Mouse (Mus musculus) hindbrain, embryonic 14.5 days (tissue): ENCODE results near the gene Tmem140. TPM values are rescaled to one million over a fixed set of nuclear protein-coding genes. Genes with fewer than 3 reads are reported as not detected.

ENCODE experiments used
- ATAC-seq: fragments of 200-750 bp; cut with Nextera tagmentation; 2 replicates; pipeline ENCODE4 v1.8.0; 2017; ENCODE audit warnings: moderate number of reproducible peaks, mild to moderate bottlenecking, moderate TSS enrichment, moderate library complexity; ENCODE audit not compliant: low FRiP score
- DNase-seq: peaks from one replicate; pipeline ENCODE4 v3.0.0-alpha.2; 2015; ENCODE audit warnings: low spot score
- H3K27ac ChIP-seq: fragments of 300-500 bp; sonication (generic); 2 replicates; pipeline ENCODE4 v1.5.1; 2014; ENCODE audit warnings: mild to moderate bottlenecking, moderate library complexity
- H3K27me3 ChIP-seq: fragments of 300-500 bp; sonication (generic); 2 replicates; pipeline ENCODE4 v1.6.1; 2014; ENCODE audit warnings: mild to moderate bottlenecking, low read length, mixed read lengths; ENCODE audit not compliant: control insufficient read depth, insufficient read depth
- H3K36me3 ChIP-seq: fragments of 300-500 bp; sonication (generic); replicated peaks from 2 replicates; pipeline ENCODE4 v1.6.1; 2014; ENCODE audit not compliant: control insufficient read depth, insufficient read depth
- H3K4me1 ChIP-seq: fragments of 300-500 bp; sonication (generic); replicated peaks from 2 replicates; pipeline ENCODE4 v1.6.1; 2014; ENCODE audit warnings: antibody characterized with exemption, low read length, mixed read lengths; ENCODE audit not compliant: control insufficient read depth, insufficient read depth
- H3K4me2 ChIP-seq: fragments of 300-500 bp; sonication (generic); replicated peaks from 2 replicates; pipeline ENCODE4 v1.6.1; 2014; ENCODE audit warnings: mild to moderate bottlenecking, moderate library complexity
- H3K4me3 ChIP-seq: fragments of 300-500 bp; sonication (generic); replicated peaks from 2 replicates; pipeline ENCODE4 v1.5.1; 2014; ENCODE audit warnings: mild to moderate bottlenecking, low read length
- H3K9ac ChIP-seq: fragments of 300-500 bp; sonication (generic); 2 replicates; pipeline ENCODE4 v1.6.1; 2014
- H3K9me3 ChIP-seq: fragments of 300-500 bp; sonication (generic); 2 replicates; pipeline ENCODE4 v1.6.1; 2016; ENCODE audit warnings: low read length; ENCODE audit not compliant: control insufficient read depth
- WGBS: fragments of 180-500 bp; shearing (Covaris S2); extraction: QIAGEN DNeasy Blood & Tissue Kit; methylation state at CpG from one replicate; pipeline ENCODE4 v1.1.7; 2014; 5-methylcytosine and 5-hydroxymethylcytosine counted together
- polyA plus RNA-seq: library from polyadenylated mRNA; unstranded; fragments of >200 nt; fragmentation: Nextera tagmentation; extraction: Ambion mirVana; gene quantifications from 2 replicates; pipeline ENCODE4 v1.2.1, GENCODE M21; 2014

Gene Tmem140
- polyA plus RNA-seq, 1 experiment from 2014 or later = 0.78 TPM

- no peaks in the 10 kb centered on the region for H3K9me3 ChIP-seq
- no peak overlapping the region for H3K4me3 ChIP-seq
- H3K36me3 ChIP-seq = no peaks in the 10 kb centered on the region
- no peak overlapping the region for H3K27ac ChIP-seq
- no peaks in the 10 kb centered on the region for H3K27me3 ChIP-seq
- DNase-seq = no peak
- H3K4me2 ChIP-seq = no peak overlapping the region
- 88% methylated on average over 13 of the region's 13 CpGs for WGBS
- peaks cover 9% of the 10 kb centered on the region; the same call in 1 of the 2 replicates for H3K4me1 ChIP-seq
- H3K9ac ChIP-seq = no peak overlapping the region
- ATAC-seq = no peak
Measured at GRCm38 (mm10) chr6:34913341-34914040, 50.5 kb downstream of the Tmem140 start.

DNA sequence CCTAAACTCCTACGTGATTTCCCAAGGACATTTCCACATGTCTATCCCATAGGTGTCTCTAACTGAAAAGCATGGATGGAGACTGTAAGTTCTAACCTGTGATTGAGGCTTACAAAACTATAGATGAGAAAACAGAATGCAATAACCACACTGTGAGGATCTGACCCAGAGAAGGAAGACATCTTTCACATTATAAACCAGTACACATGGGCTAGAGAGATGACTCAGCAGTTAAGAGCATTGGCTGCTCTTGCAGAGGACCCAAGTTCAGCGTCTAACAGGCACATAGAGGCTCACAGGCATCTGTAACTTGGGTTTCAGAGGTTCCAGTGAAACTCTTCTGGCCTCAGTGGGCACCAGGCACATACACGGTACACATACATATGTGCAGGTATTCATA, 51.5 kb downstream of the Tmem140 start:
- 90% methylated on average over 3 of the region's 3 CpGs for WGBS
- Histone ChIP-seq H3K9ac (no peak overlapping the region), H3K4me3 (no peak overlapping the region), H3K4me2 (no peak overlapping the region), H3K9me3 (no peaks in the 10 kb centered on the region), H3K4me1 (peaks cover 6% of the 10 kb centered on the region; the same call in 1 of the 2 replicates), H3K27me3 (no peaks in the 10 kb centered on the region), H3K27ac (no peak overlapping the region), H3K36me3 (no peaks in the 10 kb centered on the region)
- DNase-seq (no peak), ATAC-seq (no peak)

- ATAC-seq = no peak
- 84% methylated on average over 7 of the region's 7 CpGs for WGBS
Measured at GRCm38 (mm10) chr6:34919146-34919545, 56.2 kb downstream of the Tmem140 start.

DNA sequence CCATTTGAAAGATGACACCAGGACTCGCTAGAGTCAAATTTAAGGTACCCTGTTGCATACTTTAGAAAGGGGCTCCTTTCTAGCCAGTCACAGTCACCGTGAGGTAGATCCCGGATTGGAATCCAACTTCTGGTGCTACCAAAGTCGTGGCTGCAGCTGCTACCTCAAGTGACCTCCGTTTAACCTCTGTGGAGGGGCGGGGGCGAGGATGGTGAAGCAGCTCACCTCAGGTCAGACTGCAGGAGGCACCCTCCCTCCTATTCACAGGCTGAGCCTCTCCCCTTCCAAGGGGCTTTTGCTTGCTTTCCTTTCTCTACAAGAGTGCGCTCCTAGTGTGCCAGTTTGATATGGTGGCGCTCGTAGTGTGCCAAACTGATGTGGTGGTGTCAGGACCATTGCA, 57.0 kb downstream of the Tmem140 start, which contains the start of gene Stra8:
Gene Stra8, plus strand, starts transcription at position 208 of the 400 bp plus-strand sequence.
- H3K36me3 ChIP-seq = no peaks in the 10 kb centered on the region
- no peaks in the 10 kb centered on the region for H3K9me3 ChIP-seq
- H3K4me2 ChIP-seq = no peak within 1 kb of the TSS
- WGBS = 50% methylated on average over 10 of the region's 10 CpGs
- H3K9ac ChIP-seq = no peak within 1 kb of the TSS
- no peak within 1 kb of the TSS for H3K4me3 ChIP-seq
- no peak for ATAC-seq
- DNase-seq = no peak
- H3K4me1 ChIP-seq = no peaks in the 10 kb centered on the region
- H3K27ac ChIP-seq = no peak within 1 kb of the TSS
- no peaks in the 10 kb centered on the region for H3K27me3 ChIP-seq

More at GRCm38 (mm10) chr6:34919146-34919545, 56.2 kb downstream of the Tmem140 start:
- Histone ChIP-seq H3K9ac (no peak overlapping the region), H3K4me3 (no peak overlapping the region), H3K9me3 (no peaks in the 10 kb centered on the region), H3K4me2 (no peak overlapping the region), H3K36me3 (no peaks in the 10 kb centered on the region), H3K4me1 (no peaks in the 10 kb centered on the region), H3K27ac (no peak overlapping the region), H3K27me3 (no peaks in the 10 kb centered on the region)
- DNase-seq = no peak

GRCm38 (mm10) chr6:34920631-34921030, 57.7 kb downstream of the Tmem140 start:
- no peak overlapping the region for H3K4me3 ChIP-seq
- no peak for ATAC-seq
- no peak for DNase-seq
- no peaks in the 10 kb centered on the region for H3K4me1 ChIP-seq
- H3K36me3 ChIP-seq = no peaks in the 10 kb centered on the region
- H3K27me3 ChIP-seq = no peaks in the 10 kb centered on the region
- no peak overlapping the region for H3K4me2 ChIP-seq
- H3K9me3 ChIP-seq = no peaks in the 10 kb centered on the region
- WGBS = 95% methylated on average over 12 of the region's 12 CpGs
- no peak overlapping the region for H3K9ac ChIP-seq
- H3K27ac ChIP-seq = no peak overlapping the region

DNA sequence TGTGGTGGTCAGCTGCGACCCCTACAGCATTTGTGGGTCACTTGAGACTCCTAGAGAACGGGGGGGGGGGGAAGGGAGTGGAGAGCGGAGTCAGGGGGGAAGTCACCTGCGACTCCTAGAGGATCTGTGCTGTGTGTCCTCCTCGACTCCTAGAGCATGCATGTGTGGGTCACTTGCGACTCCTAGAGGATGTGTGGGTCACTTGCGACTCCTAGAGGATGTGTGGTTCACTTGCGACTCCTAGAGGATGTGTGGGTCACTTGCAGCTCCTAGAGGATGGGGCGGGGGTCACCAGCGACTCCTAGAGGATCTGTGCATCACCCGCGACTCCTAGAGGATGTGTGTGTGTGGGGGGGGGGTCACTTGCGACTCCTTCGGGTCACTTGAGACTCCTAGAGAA, 59.0 kb downstream of the Tmem140 start:
- Histone ChIP-seq H3K4me3 (no peak overlapping the region), H3K9ac (no peak overlapping the region), H3K27ac (no peak overlapping the region), H3K4me1 (no peaks in the 10 kb centered on the region), H3K27me3 (no peaks in the 10 kb centered on the region), H3K9me3 (no peaks in the 10 kb centered on the region), H3K36me3 (no peaks in the 10 kb centered on the region), H3K4me2 (no peak overlapping the region)
- WGBS = 62% methylated on average over 14 of the region's 14 CpGs
- ATAC-seq (no peak), DNase-seq (no peak)

Other genes with a start within 250 kb of the Tmem140 start
- gene Agbl3, start 82.7 kb upstream of the Tmem140 start, polyA plus RNA-seq = 11.6 and 12.7 TPM in 2 replicates
- gene Cyren, start 14.9 kb downstream of the Tmem140 start, polyA plus RNA-seq = 7.4 and 8.3 TPM in 2 replicates
- 15.0 and 15.5 TPM in 2 replicates for gene Wdr91, start 47.7 kb downstream of the Tmem140 start, polyA plus RNA-seq
- not detected in 2 replicates for gene Stra8, start 57.0 kb downstream of the Tmem140 start, polyA plus RNA-seq
- 0.48 and 0.78 TPM in 2 replicates for gene Slc23a4, start 125.3 kb downstream of the Tmem140 start, polyA plus RNA-seq